Comparison of ENCODE assay signal across 9 mouse cellular contexts in the genomic region with DNA sequence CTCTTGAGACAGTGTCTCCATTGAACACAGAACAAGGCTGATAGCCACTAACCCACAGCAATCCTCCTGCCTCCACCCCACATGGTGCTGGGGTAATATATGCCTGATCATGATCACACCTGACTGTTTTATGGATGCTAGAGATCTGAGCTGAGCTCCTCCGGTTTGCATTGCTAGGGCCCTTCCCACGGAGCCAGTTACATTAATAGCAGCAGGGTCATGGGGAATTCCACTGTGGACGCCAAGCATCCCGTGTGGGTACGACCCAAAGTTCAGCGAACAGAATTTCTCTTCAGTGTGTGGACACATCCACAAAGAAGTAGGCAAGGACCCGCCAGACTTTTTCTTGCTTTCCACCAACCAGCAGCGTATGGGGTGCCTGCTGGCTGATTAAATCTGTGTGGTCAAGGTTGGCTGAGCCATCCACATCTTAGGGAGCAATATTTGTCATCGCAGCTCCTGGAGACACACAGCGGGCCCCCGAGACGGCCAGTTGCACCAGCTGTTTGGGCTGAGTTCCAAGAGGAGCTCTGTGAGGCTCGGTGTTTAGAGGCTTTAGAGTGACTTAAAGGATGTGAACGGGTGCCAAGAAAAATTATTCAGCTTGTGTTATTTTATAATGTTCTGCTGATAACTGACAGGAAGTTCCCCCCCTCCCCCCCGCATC. TPM values are rescaled to one million over a fixed set of nuclear protein-coding genes. Genes with fewer than 3 reads are reported as not detected.
A peak's percentile ranks its signal among the peaks of the same experiment; 100 is the strongest.
DNase-seq lines count a peak whose midpoint lies in the region; ATAC-seq and TF ChIP-seq lines count a peak whose summit lies in the region.
"Had no signal": no experiment of that assay in that cellular context is flagged by ENCODE, and none has a peak within 500 bp of the region (broad histone marks: within the 10 kb centered on the region; RNA-seq: fewer than 3 reads in every experiment).

No protein-coding gene starts in this region.

- H3ac ChIP-seq in C2C12 (ENCODE audit: control insufficient read depth, insufficient read length, low read depth) = no peak overlapping the region

- H3K27ac ChIP-seq in forebrain, embryonic 13.5 days = no peak overlapping the region
- no peak overlapping the region for H3K27ac ChIP-seq in forebrain, embryonic 10.5 days
- peak overlapping the region; percentile 93 for H3K27ac ChIP-seq in gastrocnemius, adult 2 months
- no peak overlapping the region for H3K27ac ChIP-seq in kidney, postnatal 0 days
- H3K27ac ChIP-seq: neural tube, embryonic 12.5 days had no signal

- TF ChIP-seq CTCF in C2C12 (IDR thresholded peaks at IDR 0.05; ENCODE audit: control insufficient read depth, insufficient read depth, insufficient read length) = no peak
- TF ChIP-seq CTCF in gastrocnemius, adult 2 months (IDR thresholded peaks at IDR 0.05) = no peak
- no peak for TF ChIP-seq CTCF in kidney, postnatal 0 days (IDR thresholded peaks at IDR 0.05; ENCODE audit: low read depth)

- peaks cover 32% of the 10 kb centered on the region for H3K4me1 ChIP-seq in forebrain, embryonic 13.5 days
- H3K4me1 ChIP-seq in forebrain, embryonic 10.5 days = peaks cover 35% of the 10 kb centered on the region
- H3K4me1 ChIP-seq in kidney, postnatal 0 days (replicated peaks; ENCODE audit: insufficient read depth, low read length) = peaks cover 31% of the 10 kb centered on the region

- H3K4me2 ChIP-seq in forebrain, embryonic 13.5 days = no peak overlapping the region
- peak overlapping the region; percentile 4; the same call in 1 of the 2 replicates for H3K4me2 ChIP-seq in kidney, postnatal 0 days (ENCODE audit: low read length)

- no peak overlapping the region for H3K9ac ChIP-seq in forebrain, embryonic 13.5 days
- H3K9ac ChIP-seq in kidney, postnatal 0 days (ENCODE audit: low read depth, low read length) = no peak overlapping the region
- H3K9ac ChIP-seq: neural tube, embryonic 12.5 days had no signal

- no peaks in the 10 kb centered on the region for H3K9me3 ChIP-seq in forebrain, embryonic 13.5 days (replicated peaks)
- H3K9me3 ChIP-seq in forebrain, embryonic 10.5 days = no peaks in the 10 kb centered on the region
- H3K9me3 ChIP-seq in kidney, postnatal 0 days (replicated peaks; ENCODE audit: low read length) = no peaks in the 10 kb centered on the region
- H3K9me3 ChIP-seq: neural tube, embryonic 12.5 days had no signal

- H3K4me3 ChIP-seq in forebrain, embryonic 13.5 days = no peak overlapping the region
- no peak overlapping the region for H3K4me3 ChIP-seq in forebrain, embryonic 10.5 days
- H3K4me3 ChIP-seq in C2C12 (ENCODE audit: insufficient read depth, poor library complexity, severe bottlenecking) = no peak overlapping the region
- peak overlapping the region; percentile 67 for H3K4me3 ChIP-seq in gastrocnemius, adult 2 months
- H3K4me3 ChIP-seq in kidney, postnatal 0 days (replicated peaks; ENCODE audit: low read depth, low read length) = no peak overlapping the region
- H3K4me3 ChIP-seq: neural tube, embryonic 12.5 days had no signal

- 69% methylated on average over 15 of the region's 15 CpGs for WGBS in forebrain, embryonic 13.5 days
- 88% methylated on average over 15 of the region's 15 CpGs for WGBS in forebrain, embryonic 10.5 days
- 21% methylated on average over 15 of the region's 15 CpGs for WGBS in kidney, postnatal 0 days

- 0 out of 2 replicates have a peak, but pooled peaks cover 5% of the 10 kb centered on the region for H3K36me3 ChIP-seq in forebrain, embryonic 13.5 days (ENCODE audit: poor library complexity, severe bottlenecking)
- H3K36me3 ChIP-seq in forebrain, embryonic 10.5 days (replicated peaks) = peaks cover 7% of the 10 kb centered on the region
- no peaks in the 10 kb centered on the region for H3K36me3 ChIP-seq in C2C12 (ENCODE audit: control insufficient read depth, insufficient read depth)
- no peaks in the 10 kb centered on the region for H3K36me3 ChIP-seq in kidney, postnatal 0 days (ENCODE audit: insufficient read depth, low read length)
- H3K36me3 ChIP-seq: neural tube, embryonic 12.5 days had no signal

- 0 out of 2 replicates have a peak, but pooled peaks cover 7% of the 10 kb centered on the region for H3K27me3 ChIP-seq in forebrain, embryonic 13.5 days
- peaks cover 28% of the 10 kb centered on the region for H3K27me3 ChIP-seq in forebrain, embryonic 10.5 days (ENCODE audit: poor library complexity, severe bottlenecking)
- no peaks in the 10 kb centered on the region for H3K27me3 ChIP-seq in C2C12 (ENCODE audit: control insufficient read depth, insufficient read depth, insufficient read length)
- H3K27me3 ChIP-seq in kidney, postnatal 0 days (ENCODE audit: insufficient read depth, low read length) = no peaks in the 10 kb centered on the region

- ATAC-seq in forebrain, embryonic 13.5 days = peak; percentile 25
- ATAC-seq in kidney, postnatal 0 days (replicated peaks; ENCODE audit: low FRiP score, low read depth) = no peak
- no peak for ATAC-seq in cerebellum, adult (ENCODE audit: insufficient number of reproducible peaks, low FRiP score, low TSS enrichment)

- no peak for DNase-seq in forebrain, embryonic 10.5 days (ENCODE audit: extremely low spot score, low spot score)
- peak; percentile 59 for DNase-seq in gastrocnemius, adult 2 months
- DNase-seq in kidney, postnatal 0 days (ENCODE audit: low spot score) = peak; percentile 92
- no peak for DNase-seq in right cerebral cortex, adult 18-20 months
- no peak for DNase-seq in left cerebral cortex, adult 11 months (ENCODE audit: low spot score)

- intact Hi-C loops in gastrocnemius, adult 2 months (cut with DNase I) = no loop called here

- H3K79me3 ChIP-seq in C2C12 (ENCODE audit: low read depth) = no peaks in the 10 kb centered on the region

- H3K79me2 ChIP-seq in C2C12 (ENCODE audit: control insufficient read depth, insufficient read depth) = no peaks in the 10 kb centered on the region

TF ChIP-seq in C2C12, 6 proteins besides CTCF, POLR2A, EP300 and RAD21:
- no peak for TF ChIP-seq FOSL1 (IDR thresholded peaks at IDR 0.05; ENCODE audit: insufficient read depth, low read length, poor library complexity, severe bottlenecking)
- peak; percentile 56 for TF ChIP-seq MYOD1 (IDR thresholded peaks at IDR 0.05; ENCODE audit: control insufficient read depth, insufficient read length, low read depth)

RNA-seq across cellular contexts. Expression of a gene that starts 51.3 kb away (rescaled TPM):
- 39.9 and 44.7 TPM in 2 replicates for polyA plus RNA-seq in forebrain, embryonic 13.5 days (2015; fragmentation: Nextera tagmentation; extraction: Ambion mirVana)
- 36.0 and 42.6 TPM in 2 replicates for polyA plus RNA-seq in forebrain, embryonic 10.5 days (2016; fragmentation: Nextera tagmentation; extraction: Ambion mirVana)
- 4.8 TPM for polyA plus RNA-seq in C2C12 (2012; fragmentation: generic; extraction: Trizol)
- total RNA-seq in gastrocnemius, adult 2 months (2021) = 10 to 100 TPM; 38.0 to 50.1 TPM
- 12.7 and 12.8 TPM in 2 replicates for polyA plus RNA-seq in kidney, postnatal 0 days (2015; fragmentation: Nextera tagmentation; extraction: Ambion mirVana)

Comparison
In these comparisons a context has a peak if more than half of its experiments do, and no peak if none do; other contexts are left out.
1. DNase-seq: peak in gastrocnemius, adult 2 months (single experiment) and kidney, postnatal 0 days (single experiment); none in forebrain, embryonic 10.5 days (single experiment), right cerebral cortex, adult 18-20 months (single experiment) and left cerebral cortex, adult 11 months (single experiment).